Mouse (Mus musculus) embryonic facial prominence, embryonic 10.5 days (tissue): ENCODE results near the gene Cep250. TPM values are rescaled to one million over a fixed set of nuclear protein-coding genes. Genes with fewer than 3 reads are reported as not detected.
"Not testable (repeated sequence)": the region's sequence is repeated elsewhere in the genome, so short reads cannot be mapped to it uniquely, and the experiment has no call there.

Source experiments
- DNase-seq: peaks from one replicate; pipeline ENCODE4 v3.0.0-alpha.2; 2017; ENCODE audit warnings: low spot score
- H3K27ac ChIP-seq: fragments of 300-500 bp; sonication (generic); replicated peaks from 2 replicates; pipeline ENCODE4 v1.5.1; 2016; ENCODE audit warnings: mild to moderate bottlenecking
- H3K27me3 ChIP-seq: fragments of 300-500 bp; sonication (generic); replicated peaks from 2 replicates; pipeline ENCODE4 v1.6.1; 2016; ENCODE audit warnings: low read depth, mild to moderate bottlenecking; ENCODE audit not compliant: poor library complexity, severe bottlenecking
- H3K36me3 ChIP-seq: fragments of 300-500 bp; sonication (generic); replicated peaks from 2 replicates; pipeline ENCODE4 v1.6.1; 2016; ENCODE audit warnings: mild to moderate bottlenecking, moderate library complexity
- H3K4me1 ChIP-seq: fragments of 300-500 bp; sonication (generic); 2 replicates; pipeline ENCODE4 v1.6.1; 2016
- H3K4me3 ChIP-seq: fragments of 300-500 bp; sonication (generic); 2 replicates; pipeline ENCODE4 v1.5.1; 2016; ENCODE audit warnings: mild to moderate bottlenecking, moderate library complexity
- H3K9me3 ChIP-seq: fragments of 300-500 bp; sonication (generic); 2 replicates; pipeline ENCODE4 v1.6.1; 2016; ENCODE audit warnings: mild to moderate bottlenecking
- WGBS: fragments of 180-500 bp; shearing (Covaris S2); methylation state at CpG from one replicate; pipeline ENCODE4 v1.1.7; 2016; 5-methylcytosine and 5-hydroxymethylcytosine counted together
- polyA plus RNA-seq: library from polyadenylated mRNA; unstranded; fragments of >200 nt; fragmentation: Nextera tagmentation; extraction: Ambion mirVana; gene quantifications from 2 replicates; pipeline ENCODE4 v1.2.1, GENCODE M21; 2016

The Cep250 gene
- 29.8 and 31.4 TPM in 2 replicates for polyA plus RNA-seq

GRCm38 (mm10) chr2:155956134-155957059, at the start of gene Cep250:
Cep250 (plus strand) TSS chr2:155956458.
- no peaks in the 10 kb centered on the region for H3K9me3 ChIP-seq
- H3K36me3 ChIP-seq: peaks cover 22% of the 10 kb centered on the region
- H3K4me3 ChIP-seq: peak within 1 kb of the TSS; percentile 92
- peaks cover 8% of the 10 kb centered on the region; the same call in 1 of the 2 replicates for H3K27me3 ChIP-seq
- H3K27ac ChIP-seq: peak within 1 kb of the TSS; percentile 98
- H3K4me1 ChIP-seq: peaks cover 13% of the 10 kb centered on the region
- DNase-seq: peak; percentile 94
- under 1% methylated on average over 59 of the region's 59 CpGs for WGBS

- no peak overlapping the region for H3K4me3 ChIP-seq
- H3K36me3 ChIP-seq: peaks cover 80% of the 10 kb centered on the region
- 91% methylated on average over 6 of the region's 6 CpGs for WGBS
- H3K27me3 ChIP-seq: no peaks in the 10 kb centered on the region
- no peak overlapping the region for H3K27ac ChIP-seq
- no peaks in the 10 kb centered on the region for H3K9me3 ChIP-seq
- H3K4me1 ChIP-seq: no peaks in the 10 kb centered on the region
- no peak for DNase-seq
These were observed 41.6 kb upstream of the Cep250 start for GRCm38 (mm10) chr2:155914684-155915083.

- no peak overlapping the region for H3K4me3 ChIP-seq
- no peaks in the 10 kb centered on the region for H3K9me3 ChIP-seq
- no peaks in the 10 kb centered on the region for H3K27me3 ChIP-seq
- 96% methylated on average over 7 of the region's 7 CpGs for WGBS
- H3K27ac ChIP-seq: no peak overlapping the region
- no peak for DNase-seq
- peaks cover 56% of the 10 kb centered on the region for H3K36me3 ChIP-seq
- no peaks in the 10 kb centered on the region for H3K4me1 ChIP-seq
These were observed 33.1 kb upstream of the Cep250 start for GRCm38 (mm10) chr2:155923143-155923542.

- H3K27ac ChIP-seq, H3K27me3 ChIP-seq, DNase-seq, H3K9me3 ChIP-seq, H3K4me3 ChIP-seq: not testable (repeated sequence)
- Histone ChIP-seq H3K36me3 (peaks cover 40% of the 10 kb centered on the region), H3K4me1 (peaks cover 12% of the 10 kb centered on the region)
- whole genome bisulfite sequencing: 95% methylated on average over 6 of the region's 6 CpGs
These were observed 31.0 kb upstream of the Cep250 start for GRCm38 (mm10) chr2:155925213-155925612.

GRCm38 (mm10) chr2:155928711-155929345, 27.4 kb upstream of the Cep250 start:
- H3K36me3 ChIP-seq: peaks cover 20% of the 10 kb centered on the region
- H3K27ac ChIP-seq: peak overlapping the region; percentile 92
- 78% methylated on average over 7 of the region's 7 CpGs for WGBS
- peaks cover 18% of the 10 kb centered on the region for H3K4me1 ChIP-seq
- H3K9me3 ChIP-seq: no peaks in the 10 kb centered on the region
- H3K27me3 ChIP-seq: no peaks in the 10 kb centered on the region
- DNase-seq: no peak
- peak overlapping the region; percentile 87 for H3K4me3 ChIP-seq

GRCm38 (mm10) chr2:155929531-155930442, 26.5 kb upstream of the Cep250 start, which contains the start of gene Uqcc1:
Uqcc1 (minus strand) TSS chr2:155930310.
- Histone ChIP-seq H3K27ac (peak within 1 kb of the TSS; percentile 92), H3K4me1 (peaks cover 18% of the 10 kb centered on the region), H3K9me3 (no peaks in the 10 kb centered on the region), H3K27me3 (no peaks in the 10 kb centered on the region), H3K36me3 (peaks cover 10% of the 10 kb centered on the region), H3K4me3 (peak within 1 kb of the TSS; percentile 87)
- DNase-seq: peak; percentile 92
- under 1% methylated on average over 38 of the region's 38 CpGs for WGBS

- Histone ChIP-seq H3K36me3 (no peaks in the 10 kb centered on the region), H3K9me3 (no peaks in the 10 kb centered on the region), H3K4me3 (no peak overlapping the region), H3K4me1 (peaks cover 37% of the 10 kb centered on the region), H3K27me3 (peaks cover 12% of the 10 kb centered on the region), H3K27ac (peak overlapping the region; percentile 24; the same call in 1 of the 2 replicates)
- DNase-seq: no peak
- 80% methylated on average over 7 of the region's 7 CpGs for whole genome bisulfite sequencing
These were observed 16.2 kb upstream of the Cep250 start for GRCm38 (mm10) chr2:155939897-155940529.

GRCm38 (mm10) chr2:155940681-155941080, 15.6 kb upstream of the Cep250 start, which contains the start of gene Gm15557:
Gm15557 (plus strand) TSS chr2:155940728.
- no peaks in the 10 kb centered on the region for H3K36me3 ChIP-seq
- peaks cover 44% of the 10 kb centered on the region for H3K4me1 ChIP-seq
- DNase-seq: no peak
- 86% methylated on average over 3 of the region's 3 CpGs for WGBS
- no peaks in the 10 kb centered on the region for H3K9me3 ChIP-seq
- peak within 1 kb of the TSS; percentile 24; the same call in 1 of the 2 replicates for H3K27ac ChIP-seq
- peaks cover 12% of the 10 kb centered on the region for H3K27me3 ChIP-seq
- H3K4me3 ChIP-seq: no peak within 1 kb of the TSS

GRCm38 (mm10) chr2:155941697-155942442, 14.4 kb upstream of the Cep250 start:
- peak; percentile 36 for DNase-seq
- Histone ChIP-seq H3K27me3 (peaks cover 12% of the 10 kb centered on the region), H3K9me3 (no peaks in the 10 kb centered on the region), H3K36me3 (no peaks in the 10 kb centered on the region), H3K27ac (no peak overlapping the region), H3K4me3 (no peak overlapping the region), H3K4me1 (peaks cover 55% of the 10 kb centered on the region)
- 89% methylated on average over 40 of the region's 40 CpGs for WGBS

GRCm38 (mm10) chr2:155943463-155943862, 12.8 kb upstream of the Cep250 start:
- DNase-seq: peak; percentile 62
- WGBS: 2% methylated on average over 8 of the region's 8 CpGs
- Histone ChIP-seq H3K36me3 (no peaks in the 10 kb centered on the region), H3K9me3 (no peaks in the 10 kb centered on the region), H3K4me3 (peak overlapping the region; percentile 40), H3K27me3 (peaks cover 25% of the 10 kb centered on the region), H3K4me1 (peaks cover 59% of the 10 kb centered on the region), H3K27ac (peak overlapping the region; percentile 58)

GRCm38 (mm10) chr2:155944685-155945084, 11.6 kb upstream of the Cep250 start:
- 74% methylated on average over 4 of the region's 4 CpGs for WGBS
- Histone ChIP-seq H3K27ac (peak overlapping the region; percentile 58), H3K4me3 (peak overlapping the region; percentile 23; the same call in 1 of the 2 replicates), H3K4me1 (peaks cover 70% of the 10 kb centered on the region), H3K27me3 (peaks cover 25% of the 10 kb centered on the region), H3K36me3 (no peaks in the 10 kb centered on the region), H3K9me3 (no peaks in the 10 kb centered on the region)
- no peak for DNase-seq
